Mouse (Mus musculus): ENCODE measurements around the gene Tdrd9. TPM values are rescaled to one million over a fixed set of nuclear protein-coding genes. Genes with fewer than 3 reads are reported as not detected.
A peak's percentile ranks its signal among the peaks of the same experiment; 100 is the strongest.

Gene Tdrd9
- polyA plus RNA-seq, 1 experiment from 2014 or later = 0.10 TPM

- no peaks in the 10 kb centered on the region for H3K9me3 ChIP-seq (replicated peaks)
- peak; percentile 89 for ATAC-seq (replicated peaks; ENCODE audit: insufficient number of reproducible peaks, insufficient read depth, low FRiP score, low read depth)
- peak within 1 kb of the TSS; percentile 94 for H3K9ac ChIP-seq
- H3K4me1 ChIP-seq (replicated peaks) = peaks cover 28% of the 10 kb centered on the region
- H3K36me3 ChIP-seq = peaks cover 13% of the 10 kb centered on the region
- H3K27me3 ChIP-seq = no peaks in the 10 kb centered on the region
- H3K4me2 ChIP-seq = peak within 1 kb of the TSS; percentile 71
- under 1% methylated on average over 37 of the region's 37 CpGs for WGBS
- peak within 1 kb of the TSS; percentile 92 for H3K4me3 ChIP-seq
- peak within 1 kb of the TSS; percentile 87 for H3K27ac ChIP-seq
These were observed 4.6 kb upstream of the Tdrd9 start, which contains the start of gene Atp5mpl for GRCm38 (mm10) chr12:111966683-111967173. TSS of gene Atp5mpl (minus strand) at chr12:111966977.

- H3K4me1 ChIP-seq (replicated peaks) = peaks cover 14% of the 10 kb centered on the region
- H3K9ac ChIP-seq = no peak overlapping the region
- no peak for ATAC-seq (replicated peaks; ENCODE audit: insufficient number of reproducible peaks, insufficient read depth, low FRiP score, low read depth)
- H3K27ac ChIP-seq = no peak overlapping the region
- H3K4me2 ChIP-seq = no peak overlapping the region
- H3K36me3 ChIP-seq = no peaks in the 10 kb centered on the region
- H3K9me3 ChIP-seq (replicated peaks) = no peaks in the 10 kb centered on the region
- no peaks in the 10 kb centered on the region for H3K27me3 ChIP-seq
- 64% methylated on average over 4 of the region's 4 CpGs for WGBS
- H3K4me3 ChIP-seq = no peak overlapping the region
These were observed 1.3 kb upstream of the Tdrd9 start for GRCm38 (mm10) chr12:111970085-111970484.

DNA sequence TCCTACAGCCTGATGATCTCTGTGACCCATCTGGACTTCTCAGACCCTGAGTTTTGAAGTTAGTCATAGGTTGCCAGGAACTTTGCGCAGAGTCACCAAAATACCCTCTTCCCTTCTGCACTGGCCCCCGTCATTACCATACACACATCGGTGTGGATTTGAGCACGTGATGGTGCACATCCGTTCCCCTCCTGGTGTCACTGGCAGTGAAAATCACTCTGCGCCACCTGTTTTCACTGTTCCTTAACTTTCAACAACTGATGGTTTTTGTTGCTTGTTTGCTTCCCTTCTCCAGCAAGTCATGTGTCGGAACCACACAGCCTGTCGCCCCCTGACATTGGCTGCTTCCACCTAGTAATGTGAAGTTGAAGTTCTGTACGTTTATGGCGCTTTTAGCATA is 1.1 kb downstream of the Tdrd9 start:
- H3K4me3 ChIP-seq = no peak overlapping the region
- no peak overlapping the region for H3K27ac ChIP-seq
- H3K9me3 ChIP-seq (replicated peaks) = no peaks in the 10 kb centered on the region
- H3K4me2 ChIP-seq = no peak overlapping the region
- peaks cover 12% of the 10 kb centered on the region for H3K4me1 ChIP-seq (replicated peaks)
- H3K27me3 ChIP-seq = no peaks in the 10 kb centered on the region
- no peaks in the 10 kb centered on the region for H3K36me3 ChIP-seq
- H3K9ac ChIP-seq = no peak overlapping the region
- 88% methylated on average over 10 of the region's 10 CpGs for WGBS
- ATAC-seq (replicated peaks; ENCODE audit: insufficient number of reproducible peaks, insufficient read depth, low FRiP score, low read depth) = no peak

DNA sequence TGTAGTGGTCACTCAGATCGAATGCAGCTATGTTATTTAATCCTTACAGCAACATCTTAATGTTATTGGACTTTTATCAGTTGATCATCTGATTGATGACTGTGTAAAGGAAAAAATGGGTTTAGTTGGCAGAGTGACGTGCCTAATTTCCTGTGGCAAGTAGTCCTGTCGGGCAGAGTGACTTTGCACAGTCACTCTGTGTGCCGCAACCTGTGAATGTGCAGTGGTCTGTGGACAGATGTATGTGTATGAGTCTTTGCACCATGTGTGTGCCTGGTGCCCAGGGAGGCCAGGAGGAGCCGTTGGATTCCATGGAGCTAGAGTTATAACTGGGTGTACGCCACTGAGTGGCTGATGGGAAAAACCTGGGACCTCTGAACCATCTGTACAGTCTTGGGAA is 3.2 kb downstream of the Tdrd9 start:
- H3K4me3 ChIP-seq = no peak overlapping the region
- H3K27ac ChIP-seq = no peak overlapping the region
- H3K4me2 ChIP-seq = no peak overlapping the region
- no peaks in the 10 kb centered on the region for H3K36me3 ChIP-seq
- 77% methylated on average over 6 of the region's 6 CpGs for whole genome bisulfite sequencing
- H3K9me3 ChIP-seq (replicated peaks) = no peaks in the 10 kb centered on the region
- H3K9ac ChIP-seq = no peak overlapping the region
- peaks cover 21% of the 10 kb centered on the region for H3K4me1 ChIP-seq (replicated peaks)
- ATAC-seq (replicated peaks; ENCODE audit: insufficient number of reproducible peaks, insufficient read depth, low FRiP score, low read depth) = no peak
- H3K27me3 ChIP-seq = no peaks in the 10 kb centered on the region

DNA sequence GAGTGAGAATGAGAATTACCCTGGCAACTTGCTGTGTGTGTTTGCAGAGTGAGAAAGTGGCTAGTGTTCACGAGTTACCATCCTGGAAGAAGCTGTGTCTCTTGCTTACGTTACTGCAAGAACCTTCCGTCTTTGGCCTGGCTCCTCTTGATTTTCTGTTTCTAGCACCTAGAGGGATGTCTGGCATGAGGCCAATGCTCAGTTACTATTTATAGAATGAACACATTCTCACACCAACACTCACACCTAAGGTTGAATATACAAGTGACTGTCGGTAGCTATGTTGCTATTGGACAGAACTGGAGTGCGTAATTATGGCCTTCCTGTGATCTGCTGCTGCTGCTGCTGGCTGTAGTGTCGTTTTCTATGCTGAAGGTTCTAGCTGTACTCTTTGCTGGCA is 5.8 kb downstream of the Tdrd9 start:
- H3K27me3 ChIP-seq = no peaks in the 10 kb centered on the region
- no peaks in the 10 kb centered on the region for H3K36me3 ChIP-seq
- peak overlapping the region; percentile 25; the same call in 1 of the 2 replicates for H3K4me2 ChIP-seq
- WGBS = 16% methylated on average over 6 of the region's 6 CpGs
- H3K9me3 ChIP-seq (replicated peaks) = no peaks in the 10 kb centered on the region
- H3K4me3 ChIP-seq = no peak overlapping the region
- peaks cover 28% of the 10 kb centered on the region for H3K4me1 ChIP-seq (replicated peaks)
- ATAC-seq (replicated peaks; ENCODE audit: insufficient number of reproducible peaks, insufficient read depth, low FRiP score, low read depth) = peak; percentile 78; the same call in 1 of the 2 replicates
- no peak overlapping the region for H3K9ac ChIP-seq
- peak overlapping the region; percentile 83 for H3K27ac ChIP-seq

GRCm38 (mm10) chr12:111978274-111978673 is 6.9 kb downstream of the Tdrd9 start:
- H3K9ac ChIP-seq = no peak overlapping the region
- peaks cover 28% of the 10 kb centered on the region for H3K4me1 ChIP-seq (replicated peaks)
- WGBS = 64% methylated on average over 6 of the region's 6 CpGs
- no peaks in the 10 kb centered on the region for H3K27me3 ChIP-seq
- no peak overlapping the region for H3K4me3 ChIP-seq
- no peak for ATAC-seq (replicated peaks; ENCODE audit: insufficient number of reproducible peaks, insufficient read depth, low FRiP score, low read depth)
- H3K36me3 ChIP-seq = no peaks in the 10 kb centered on the region
- H3K27ac ChIP-seq = peak overlapping the region; percentile 83
- H3K9me3 ChIP-seq (replicated peaks) = no peaks in the 10 kb centered on the region
- no peak overlapping the region for H3K4me2 ChIP-seq

DNA sequence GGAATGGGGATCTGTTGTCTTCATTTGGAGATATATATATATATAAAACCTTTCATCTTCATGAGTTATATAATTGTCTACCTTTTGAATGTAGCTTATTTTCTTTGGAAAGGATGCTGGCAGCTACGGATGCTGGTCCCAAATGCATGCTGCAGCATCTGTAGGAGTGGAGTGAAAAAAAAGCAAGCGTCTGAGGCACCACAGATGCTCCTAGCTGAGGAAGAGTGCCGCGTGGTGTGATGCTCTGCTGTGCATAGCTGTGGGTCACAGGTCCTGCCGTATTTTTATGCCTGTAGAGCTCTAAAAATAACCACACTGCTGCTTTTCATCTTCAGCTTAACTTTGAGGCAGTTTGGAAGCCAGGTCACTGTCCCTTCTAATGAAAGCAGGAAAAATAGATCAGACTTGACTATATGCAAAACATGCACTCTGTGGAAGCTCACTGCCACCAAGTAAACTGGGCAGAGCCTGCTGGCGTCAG is 9.6 kb downstream of the Tdrd9 start, which contains the start of gene Rd3l:
TSS of gene Rd3l (minus strand) at position 431 of the 481 bp plus-strand sequence.
- 34% methylated on average over 6 of the region's 6 CpGs for WGBS
- ATAC-seq (replicated peaks; ENCODE audit: insufficient number of reproducible peaks, insufficient read depth, low FRiP score, low read depth) = no peak
- Histone ChIP-seq H3K36me3 (no peaks in the 10 kb centered on the region), H3K4me1 (replicated peaks) (peaks cover 28% of the 10 kb centered on the region), H3K4me3 (no peak within 1 kb of the TSS), H3K9ac (no peak within 1 kb of the TSS), H3K4me2 (peak within 1 kb of the TSS; percentile 2; the same call in 1 of the 2 replicates), H3K9me3 (replicated peaks) (no peaks in the 10 kb centered on the region), H3K27me3 (no peaks in the 10 kb centered on the region), H3K27ac (peak within 1 kb of the TSS; percentile 25; the same call in 1 of the 2 replicates)

- Histone ChIP-seq H3K36me3 (no peaks in the 10 kb centered on the region), H3K9me3 (replicated peaks) (no peaks in the 10 kb centered on the region), H3K27ac (no peak overlapping the region), H3K4me3 (no peak overlapping the region), H3K4me1 (replicated peaks) (peaks cover 21% of the 10 kb centered on the region), H3K27me3 (no peaks in the 10 kb centered on the region), H3K9ac (no peak overlapping the region), H3K4me2 (no peak overlapping the region)
- 79% methylated on average over 8 of the region's 8 CpGs for WGBS
- ATAC-seq (replicated peaks; ENCODE audit: insufficient number of reproducible peaks, insufficient read depth, low FRiP score, low read depth) = no peak
These were observed 10.5 kb downstream of the Tdrd9 start for GRCm38 (mm10) chr12:111981831-111982230.

GRCm38 (mm10) chr12:111983165-111983564 is 11.8 kb downstream of the Tdrd9 start:
- Histone ChIP-seq H3K4me1 (replicated peaks) (peaks cover 9% of the 10 kb centered on the region), H3K27me3 (no peaks in the 10 kb centered on the region), H3K4me3 (no peak overlapping the region), H3K36me3 (no peaks in the 10 kb centered on the region), H3K9me3 (replicated peaks) (no peaks in the 10 kb centered on the region), H3K4me2 (no peak overlapping the region), H3K27ac (no peak overlapping the region), H3K9ac (no peak overlapping the region)
- ATAC-seq (replicated peaks; ENCODE audit: insufficient number of reproducible peaks, insufficient read depth, low FRiP score, low read depth) = no peak
- 63% methylated on average over 2 of the region's 2 CpGs for WGBS

- Histone ChIP-seq H3K4me2 (no peak overlapping the region), H3K36me3 (no peaks in the 10 kb centered on the region), H3K4me3 (no peak overlapping the region), H3K4me1 (replicated peaks) (no peaks in the 10 kb centered on the region), H3K9me3 (replicated peaks) (no peaks in the 10 kb centered on the region), H3K27me3 (no peaks in the 10 kb centered on the region), H3K9ac (no peak overlapping the region), H3K27ac (no peak overlapping the region)
- no peak for ATAC-seq (replicated peaks; ENCODE audit: insufficient number of reproducible peaks, insufficient read depth, low FRiP score, low read depth)
- WGBS = 36% methylated on average over 9 of the region's 9 CpGs
These were observed 15.4 kb downstream of the Tdrd9 start for GRCm38 (mm10) chr12:111986756-111987155.

GRCm38 (mm10) chr12:111992626-111993025 is 21.3 kb downstream of the Tdrd9 start:
- Histone ChIP-seq H3K36me3 (no peaks in the 10 kb centered on the region), H3K27ac (no peak overlapping the region)
- 81% methylated on average over 5 of the region's 5 CpGs for WGBS

DNA sequence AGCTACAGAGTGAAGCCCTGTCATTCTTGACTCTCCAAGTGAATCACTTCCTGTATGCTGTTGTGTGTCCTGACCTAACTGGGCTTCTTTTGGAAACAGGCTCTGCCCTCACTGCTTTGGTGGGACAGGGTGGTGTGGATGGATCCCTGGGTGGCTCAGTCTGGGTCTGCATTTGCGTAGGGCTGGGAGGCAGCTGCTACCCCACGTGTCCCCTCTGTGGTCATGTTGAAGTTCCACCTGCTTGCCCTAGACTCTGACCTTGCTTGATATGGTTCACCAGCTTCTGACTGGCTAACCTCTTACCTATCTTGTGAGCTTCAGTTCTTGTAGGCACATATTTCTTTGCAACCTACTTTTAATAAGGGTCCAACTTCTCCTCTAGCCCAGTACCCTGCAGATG is 23.8 kb downstream of the Tdrd9 start:
- Histone ChIP-seq H3K4me2 (no peak overlapping the region), H3K4me1 (replicated peaks) (no peaks in the 10 kb centered on the region), H3K9ac (no peak overlapping the region), H3K27me3 (no peaks in the 10 kb centered on the region), H3K36me3 (no peaks in the 10 kb centered on the region), H3K9me3 (replicated peaks) (no peaks in the 10 kb centered on the region), H3K27ac (no peak overlapping the region), H3K4me3 (no peak overlapping the region)
- WGBS = 79% methylated on average over 2 of the region's 2 CpGs
- ATAC-seq (replicated peaks; ENCODE audit: insufficient number of reproducible peaks, insufficient read depth, low FRiP score, low read depth) = no peak

More at GRCm38 (mm10) chr12:111992626-111993025, 21.3 kb downstream of the Tdrd9 start:
- H3K4me2 ChIP-seq = no peak overlapping the region
- H3K9ac ChIP-seq = no peak overlapping the region
- H3K4me3 ChIP-seq = no peak overlapping the region
- H3K9me3 ChIP-seq (replicated peaks) = no peaks in the 10 kb centered on the region
- H3K4me1 ChIP-seq (replicated peaks) = no peaks in the 10 kb centered on the region
- no peaks in the 10 kb centered on the region for H3K27me3 ChIP-seq
- ATAC-seq (replicated peaks; ENCODE audit: insufficient number of reproducible peaks, insufficient read depth, low FRiP score, low read depth) = no peak

Data from heart, embryonic 15.5 days (tissue).